Mouse (Mus musculus) spleen, postnatal 0 days (tissue): Measurements from ENCODE around the gene Thbs2. TPM values are rescaled to one million over a fixed set of nuclear protein-coding genes. Genes with fewer than 3 reads are reported as not detected.

ENCODE experiments used
- polyA plus RNA-seq: library from polyadenylated mRNA; unstranded; fragments of >200 nt; fragmentation: Nextera tagmentation; extraction: Ambion mirVana; gene quantifications from 2 replicates; pipeline ENCODE4 v1.2.1, GENCODE M21; 2015

Gene Thbs2
- polyA plus RNA-seq = 6.6 and 9.0 TPM in 2 replicates

GRCm38 (mm10) chr17:14693994-14694374, at the start of gene Thbs2:
TSS of gene Thbs2 (minus strand) at chr17:14694235.

Other genes with a start within 250 kb of the Thbs2 start
- 3.1 and 3.4 TPM in 2 replicates for gene Wdr27, start 248.9 kb upstream of the Thbs2 start, polyA plus RNA-seq
- gene 1600012H06Rik, start 248.9 kb upstream of the Thbs2 start, polyA plus RNA-seq = 14.3 and 15.2 TPM in 2 replicates